Mouse (Mus musculus) forebrain, embryonic 16.5 days (tissue): ENCODE results near the gene Arid1b. TPM values are rescaled to one million over a fixed set of nuclear protein-coding genes. Genes with fewer than 3 reads are reported as not detected.
A peak's percentile ranks its signal among the peaks of the same experiment; 100 is the strongest.

ENCODE experiments used
- ATAC-seq: fragments of 200-750 bp; cut with Nextera tagmentation; 2 replicates; pipeline ENCODE4 v1.8.0; 2017; ENCODE audit warnings: mild to moderate bottlenecking, moderate library complexity
- H3K27ac ChIP-seq: fragments of 300-500 bp; sonication (generic); 2 replicates; pipeline ENCODE4 v1.5.1; 2014; ENCODE audit warnings: low read length, control low read depth
- H3K27me3 ChIP-seq: fragments of 300-500 bp; sonication (generic); replicated peaks from 2 replicates; pipeline ENCODE4 v1.6.1; 2014; ENCODE audit warnings: low read length; ENCODE audit not compliant: control insufficient read depth, insufficient read depth
- H3K36me3 ChIP-seq: fragments of 300-500 bp; sonication (generic); 2 replicates; pipeline ENCODE4 v1.6.1; 2014; ENCODE audit not compliant: control insufficient read depth, insufficient read depth
- H3K4me1 ChIP-seq: fragments of 300-500 bp; sonication (generic); replicated peaks from 2 replicates; pipeline ENCODE4 v1.6.1; 2014; ENCODE audit warnings: low read length; ENCODE audit not compliant: control insufficient read depth, insufficient read depth
- H3K4me2 ChIP-seq: fragments of 300-500 bp; sonication (generic); 2 replicates; pipeline ENCODE4 v1.6.1; 2014; ENCODE audit warnings: mild to moderate bottlenecking, low read length, control low read depth
- H3K4me3 ChIP-seq: fragments of 300-500 bp; sonication (generic); replicated peaks from 2 replicates; pipeline ENCODE4 v1.5.1; 2014; ENCODE audit warnings: mild to moderate bottlenecking, low read length, control low read depth
- H3K9ac ChIP-seq: fragments of 300-500 bp; sonication (generic); replicated peaks from 2 replicates; pipeline ENCODE4 v1.6.1; 2014; ENCODE audit warnings: low read depth, low read length, control low read depth
- H3K9me3 ChIP-seq: fragments of 300-500 bp; sonication (generic); 2 replicates; pipeline ENCODE4 v1.6.1; 2016; ENCODE audit warnings: low read length; ENCODE audit not compliant: control insufficient read depth
- WGBS: fragments of 180-500 bp; shearing (Covaris S2); extraction: QIAGEN DNeasy Blood & Tissue Kit; methylation state at CpG from one replicate; pipeline ENCODE4 v1.1.7; 2014; 5-methylcytosine and 5-hydroxymethylcytosine counted together
- polyA plus RNA-seq: library from polyadenylated mRNA; unstranded; fragments of >200 nt; fragmentation: Nextera tagmentation; extraction: Ambion mirVana; gene quantifications from 2 replicates; pipeline ENCODE4 v1.2.1, GENCODE M21; 2015

The Arid1b gene
- polyA plus RNA-seq, 1 experiment from 2014 or later: 15.1 TPM

- peaks cover 33% of the 10 kb centered on the region for H3K4me1 ChIP-seq
- no peaks in the 10 kb centered on the region for H3K27me3 ChIP-seq
- H3K9ac ChIP-seq: no peak overlapping the region
- no peak overlapping the region for H3K4me3 ChIP-seq
- no peaks in the 10 kb centered on the region for H3K9me3 ChIP-seq
- no peak overlapping the region for H3K27ac ChIP-seq
- H3K4me2 ChIP-seq: no peak overlapping the region
- 36% methylated on average over 4 of the region's 4 CpGs for WGBS
- no peaks in the 10 kb centered on the region for H3K36me3 ChIP-seq
- no peak for ATAC-seq
Observed at GRCm38 (mm10) chr17:5198811-5199210, 204.7 kb downstream of the Arid1b start.

- H3K36me3 ChIP-seq: no peaks in the 10 kb centered on the region
- H3K9me3 ChIP-seq: no peaks in the 10 kb centered on the region
- no peaks in the 10 kb centered on the region for H3K27me3 ChIP-seq
- no peak overlapping the region for H3K4me3 ChIP-seq
- H3K27ac ChIP-seq: no peak overlapping the region
- H3K4me1 ChIP-seq: peaks cover 36% of the 10 kb centered on the region
- no peak overlapping the region for H3K4me2 ChIP-seq
- 90% methylated on average over 6 of the region's 6 CpGs for WGBS
- ATAC-seq: no peak
- H3K9ac ChIP-seq: no peak overlapping the region
Observed at GRCm38 (mm10) chr17:5200638-5201037, 206.5 kb downstream of the Arid1b start.

GRCm38 (mm10) chr17:5201859-5202598 lies 207.9 kb downstream of the Arid1b start:
- H3K4me1 ChIP-seq: peaks cover 43% of the 10 kb centered on the region
- H3K9ac ChIP-seq: no peak overlapping the region
- no peaks in the 10 kb centered on the region for H3K9me3 ChIP-seq
- ATAC-seq: peak; percentile 69
- no peak overlapping the region for H3K4me2 ChIP-seq
- H3K4me3 ChIP-seq: no peak overlapping the region
- 82% methylated on average over 6 of the region's 6 CpGs for WGBS
- H3K27me3 ChIP-seq: no peaks in the 10 kb centered on the region
- no peak overlapping the region for H3K27ac ChIP-seq
- H3K36me3 ChIP-seq: no peaks in the 10 kb centered on the region

GRCm38 (mm10) chr17:5202756-5203155 lies 208.6 kb downstream of the Arid1b start:
- Histone ChIP-seq H3K4me3 (no peak overlapping the region), H3K27ac (no peak overlapping the region), H3K4me1 (peaks cover 43% of the 10 kb centered on the region), H3K4me2 (no peak overlapping the region), H3K36me3 (no peaks in the 10 kb centered on the region), H3K9ac (no peak overlapping the region), H3K9me3 (no peaks in the 10 kb centered on the region), H3K27me3 (no peaks in the 10 kb centered on the region)
- no peak for ATAC-seq
- WGBS: 87% methylated on average over 5 of the region's 5 CpGs

- no peak overlapping the region for H3K4me2 ChIP-seq
- H3K9ac ChIP-seq: no peak overlapping the region
- H3K4me3 ChIP-seq: no peak overlapping the region
- H3K36me3 ChIP-seq: no peaks in the 10 kb centered on the region
- ATAC-seq: no peak
- H3K27ac ChIP-seq: no peak overlapping the region
- no peaks in the 10 kb centered on the region for H3K27me3 ChIP-seq
- H3K9me3 ChIP-seq: no peaks in the 10 kb centered on the region
- H3K4me1 ChIP-seq: peaks cover 36% of the 10 kb centered on the region
- 72% methylated on average over 10 of the region's 10 CpGs for WGBS
Observed at GRCm38 (mm10) chr17:5203346-5204102, 209.4 kb downstream of the Arid1b start.

- no peak overlapping the region for H3K27ac ChIP-seq
- no peaks in the 10 kb centered on the region for H3K9me3 ChIP-seq
- no peaks in the 10 kb centered on the region for H3K27me3 ChIP-seq
- 90% methylated on average over 9 of the region's 9 CpGs for WGBS
- no peak overlapping the region for H3K9ac ChIP-seq
- H3K4me1 ChIP-seq: peaks cover 32% of the 10 kb centered on the region
- H3K4me3 ChIP-seq: no peak overlapping the region
- no peak overlapping the region for H3K4me2 ChIP-seq
- H3K36me3 ChIP-seq: no peaks in the 10 kb centered on the region
- no peak for ATAC-seq
Observed at GRCm38 (mm10) chr17:5204103-5204665, 210.1 kb downstream of the Arid1b start.

GRCm38 (mm10) chr17:5205163-5205581 lies 211.0 kb downstream of the Arid1b start:
- H3K4me1 ChIP-seq: peaks cover 38% of the 10 kb centered on the region
- ATAC-seq: peak; percentile 31; the same call in 1 of the 2 replicates

GRCm38 (mm10) chr17:5206731-5207130 lies 212.6 kb downstream of the Arid1b start:
- WGBS: 20% methylated on average over 9 of the region's 9 CpGs
- no peak overlapping the region for H3K4me2 ChIP-seq
- ATAC-seq: no peak
- no peak overlapping the region for H3K4me3 ChIP-seq
- no peak overlapping the region for H3K27ac ChIP-seq
- no peaks in the 10 kb centered on the region for H3K27me3 ChIP-seq
- no peak overlapping the region for H3K9ac ChIP-seq
- H3K9me3 ChIP-seq: no peaks in the 10 kb centered on the region
- H3K36me3 ChIP-seq: no peaks in the 10 kb centered on the region
- H3K4me1 ChIP-seq: peaks cover 51% of the 10 kb centered on the region

More at GRCm38 (mm10) chr17:5205163-5205581, 211.0 kb downstream of the Arid1b start:
- H3K4me2 ChIP-seq: no peak overlapping the region
- H3K9me3 ChIP-seq: no peaks in the 10 kb centered on the region
- 20% methylated on average over 7 of the region's 7 CpGs for whole genome bisulfite sequencing
- H3K27ac ChIP-seq: no peak overlapping the region
- no peaks in the 10 kb centered on the region for H3K36me3 ChIP-seq
- no peak overlapping the region for H3K4me3 ChIP-seq
- H3K27me3 ChIP-seq: no peaks in the 10 kb centered on the region
- H3K9ac ChIP-seq: no peak overlapping the region

GRCm38 (mm10) chr17:5207881-5208280 lies 213.7 kb downstream of the Arid1b start:
- H3K9me3 ChIP-seq: no peaks in the 10 kb centered on the region
- no peak for ATAC-seq
- 91% methylated on average over 8 of the region's 8 CpGs for whole genome bisulfite sequencing
- H3K9ac ChIP-seq: no peak overlapping the region
- H3K4me3 ChIP-seq: no peak overlapping the region
- H3K36me3 ChIP-seq: no peaks in the 10 kb centered on the region
- no peak overlapping the region for H3K27ac ChIP-seq
- no peak overlapping the region for H3K4me2 ChIP-seq
- H3K4me1 ChIP-seq: peaks cover 58% of the 10 kb centered on the region
- no peaks in the 10 kb centered on the region for H3K27me3 ChIP-seq
